Mouse (Mus musculus): Measurements from ENCODE around the gene Kifc3. TPM values are rescaled to one million over a fixed set of nuclear protein-coding genes. Genes with fewer than 3 reads are reported as not detected.

Kifc3 gene
- polyA plus RNA-seq, 1 experiment from 2014 or later: 5.7 TPM

DNA sequence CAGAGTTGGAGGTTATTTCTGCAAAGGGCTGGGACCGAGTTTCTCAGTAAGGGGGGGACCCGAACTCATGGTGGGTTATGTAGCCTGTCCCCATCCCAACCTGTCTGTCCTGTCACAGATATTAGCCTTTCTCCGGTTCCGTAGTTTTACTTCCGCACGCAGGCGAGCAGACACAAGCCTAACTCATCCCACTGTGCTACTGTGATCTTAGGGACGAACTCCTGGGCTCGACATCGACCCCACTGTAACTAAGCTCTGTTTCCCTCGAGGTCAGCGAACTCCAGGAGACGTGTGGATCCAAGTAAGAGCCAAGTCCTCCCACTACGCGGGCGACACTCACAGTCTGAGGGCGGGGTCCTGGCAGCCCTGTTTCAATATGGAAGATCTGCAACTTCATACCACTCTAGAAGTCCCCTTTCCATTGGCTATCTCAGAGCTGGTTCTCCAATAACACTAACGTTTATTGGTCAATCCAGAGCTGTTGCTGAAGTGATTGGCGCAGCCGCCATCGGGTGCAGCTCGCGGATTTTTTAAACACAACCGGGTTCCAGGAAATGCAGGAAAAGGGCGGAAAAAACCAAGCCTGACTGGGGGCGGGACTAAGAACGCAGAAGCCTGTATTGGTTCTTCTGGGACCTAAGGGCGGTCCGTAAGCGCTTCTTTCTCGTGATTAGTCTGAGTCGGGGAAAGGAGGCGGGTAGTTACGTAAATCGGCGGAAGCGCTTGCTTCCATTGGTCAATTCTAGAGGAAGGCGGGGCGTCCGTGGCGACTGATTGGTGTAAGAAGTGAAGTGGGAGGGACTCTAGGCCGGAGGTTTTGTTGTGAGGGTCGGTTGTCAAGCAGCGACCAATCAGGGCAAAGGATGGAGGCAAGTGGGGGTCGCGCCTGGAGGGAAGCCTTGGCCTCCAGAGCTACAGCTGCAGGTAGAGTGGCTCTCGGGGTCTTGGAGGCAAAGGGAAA is 122.0 kb downstream of the Kifc3 start, which contains the start of gene Katnb1:
Gene Katnb1 (plus strand): TSS at position 806 of the 961 bp plus-strand sequence.
- peak within 1 kb of the TSS; percentile 76 for H3K27ac ChIP-seq (ENCODE audit: low read depth, low read length)

GRCm38 (mm10) chr8:95079305-95079704 is 123.3 kb downstream of the Kifc3 start:
- Histone ChIP-seq H3K27ac (ENCODE audit: low read depth, low read length) (no peak overlapping the region), H3K9ac (ENCODE audit: low read depth, low read length) (no peak overlapping the region), H3K27me3 (ENCODE audit: control insufficient read depth, insufficient read depth, low read length) (no peaks in the 10 kb centered on the region), H3K4me2 (no peak overlapping the region), H3K36me3 (ENCODE audit: control insufficient read depth, insufficient read depth, low read length) (no peaks in the 10 kb centered on the region), H3K9me3 (replicated peaks; ENCODE audit: control insufficient read depth, low read length) (no peaks in the 10 kb centered on the region), H3K4me1 (ENCODE audit: control insufficient read depth, insufficient read depth, low read length) (peaks cover 9% of the 10 kb centered on the region), H3K4me3 (ENCODE audit: low read depth, low read length) (no peak overlapping the region)
- WGBS (ENCODE audit: insufficient replicate concordance): 88% methylated on average over 4 of the region's 4 CpGs
- no peak for ATAC-seq (replicated peaks; ENCODE audit: insufficient number of reproducible peaks, low FRiP score, low TSS enrichment)

More for the DNA sequence above, 122.0 kb downstream of the Kifc3 start, which contains the start of gene Katnb1:
- Histone ChIP-seq H3K4me1 (ENCODE audit: control insufficient read depth, insufficient read depth, low read length) (peaks cover 14% of the 10 kb centered on the region), H3K4me2 (peak within 1 kb of the TSS; percentile 96), H3K27me3 (ENCODE audit: control insufficient read depth, insufficient read depth, low read length) (no peaks in the 10 kb centered on the region), H3K9ac (ENCODE audit: low read depth, low read length) (peak within 1 kb of the TSS; percentile 91), H3K4me3 (ENCODE audit: low read depth, low read length) (peak within 1 kb of the TSS; percentile 84), H3K9me3 (replicated peaks; ENCODE audit: control insufficient read depth, low read length) (no peaks in the 10 kb centered on the region), H3K36me3 (ENCODE audit: control insufficient read depth, insufficient read depth, low read length) (no peaks in the 10 kb centered on the region)
- under 1% methylated on average over 47 of the region's 47 CpGs for WGBS (ENCODE audit: insufficient replicate concordance)
- peak; percentile 94 for ATAC-seq (replicated peaks; ENCODE audit: insufficient number of reproducible peaks, low FRiP score, low TSS enrichment)

- no peak overlapping the region for H3K4me2 ChIP-seq
- peaks cover 9% of the 10 kb centered on the region for H3K4me1 ChIP-seq (ENCODE audit: control insufficient read depth, insufficient read depth, low read length)
- WGBS (ENCODE audit: insufficient replicate concordance): 82% methylated on average over 3 of the region's 3 CpGs
- H3K27ac ChIP-seq (ENCODE audit: low read depth, low read length): no peak overlapping the region
- ATAC-seq (replicated peaks; ENCODE audit: insufficient number of reproducible peaks, low FRiP score, low TSS enrichment): no peak
- H3K9me3 ChIP-seq (replicated peaks; ENCODE audit: control insufficient read depth, low read length): no peaks in the 10 kb centered on the region
- H3K4me3 ChIP-seq (ENCODE audit: low read depth, low read length): no peak overlapping the region
- no peaks in the 10 kb centered on the region for H3K36me3 ChIP-seq (ENCODE audit: control insufficient read depth, insufficient read depth, low read length)
- H3K9ac ChIP-seq (ENCODE audit: low read depth, low read length): no peak overlapping the region
- H3K27me3 ChIP-seq (ENCODE audit: control insufficient read depth, insufficient read depth, low read length): peaks cover 4% of the 10 kb centered on the region; the same call in 1 of the 2 replicates
Measured at GRCm38 (mm10) chr8:95078055-95078454, 124.6 kb downstream of the Kifc3 start.

DNA sequence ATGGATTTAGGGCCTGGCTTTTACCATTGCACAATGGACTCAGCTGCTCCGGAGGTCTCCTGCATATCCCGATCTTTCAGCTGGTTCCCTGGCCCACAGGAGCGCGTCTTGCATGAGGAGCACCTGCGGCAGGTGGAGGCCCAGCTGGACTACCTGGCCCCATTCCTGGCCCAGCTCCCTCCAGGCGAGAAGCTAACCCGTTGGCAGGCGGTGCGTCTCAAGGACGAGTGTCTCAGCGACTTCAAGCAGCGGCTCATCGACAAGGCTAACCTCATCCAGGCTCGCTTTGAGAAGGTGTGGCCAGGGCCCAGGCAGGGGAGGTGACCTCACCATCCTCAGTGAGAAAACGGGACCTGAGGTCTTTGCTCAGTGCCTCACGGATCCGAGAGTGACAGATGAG is 126.5 kb downstream of the Kifc3 start:
- Histone ChIP-seq H3K4me2 (no peak overlapping the region), H3K9ac (ENCODE audit: low read depth, low read length) (no peak overlapping the region), H3K9me3 (replicated peaks; ENCODE audit: control insufficient read depth, low read length) (no peaks in the 10 kb centered on the region), H3K4me3 (ENCODE audit: low read depth, low read length) (no peak overlapping the region), H3K27ac (ENCODE audit: low read depth, low read length) (no peak overlapping the region), H3K36me3 (ENCODE audit: control insufficient read depth, insufficient read depth, low read length) (no peaks in the 10 kb centered on the region), H3K27me3 (ENCODE audit: control insufficient read depth, insufficient read depth, low read length) (peaks cover 4% of the 10 kb centered on the region; the same call in 1 of the 2 replicates), H3K4me1 (ENCODE audit: control insufficient read depth, insufficient read depth, low read length) (no peaks in the 10 kb centered on the region)
- WGBS (ENCODE audit: insufficient replicate concordance): 70% methylated on average over 17 of the region's 17 CpGs
- no peak for ATAC-seq (replicated peaks; ENCODE audit: insufficient number of reproducible peaks, low FRiP score, low TSS enrichment)

DNA sequence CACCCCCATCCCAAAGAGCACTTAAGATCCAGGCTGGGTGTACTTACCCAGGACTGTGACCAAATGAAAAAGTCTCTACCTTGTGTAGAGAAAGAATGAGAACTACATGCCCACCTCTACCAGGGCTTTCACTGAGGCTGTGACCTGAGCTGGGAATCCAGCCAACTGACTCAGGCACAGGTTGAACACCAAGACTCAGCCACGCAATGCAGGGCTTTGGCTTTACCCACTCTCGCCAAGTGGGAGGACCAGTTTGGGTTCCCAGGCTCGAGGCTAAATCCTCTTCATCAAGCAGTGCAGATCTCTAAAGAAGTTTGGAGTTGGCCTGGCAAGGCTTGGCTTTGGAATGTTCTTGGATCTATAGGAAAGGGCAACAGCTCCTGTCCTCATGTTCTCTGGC is 127.1 kb downstream of the Kifc3 start:
- no peak for ATAC-seq (replicated peaks; ENCODE audit: insufficient number of reproducible peaks, low FRiP score, low TSS enrichment)
- H3K36me3 ChIP-seq (ENCODE audit: control insufficient read depth, insufficient read depth, low read length): no peaks in the 10 kb centered on the region
- no peak overlapping the region for H3K4me3 ChIP-seq (ENCODE audit: low read depth, low read length)
- H3K9me3 ChIP-seq (replicated peaks; ENCODE audit: control insufficient read depth, low read length): no peaks in the 10 kb centered on the region
- no peaks in the 10 kb centered on the region for H3K4me1 ChIP-seq (ENCODE audit: control insufficient read depth, insufficient read depth, low read length)
- no peak overlapping the region for H3K9ac ChIP-seq (ENCODE audit: low read depth, low read length)
- no peak overlapping the region for H3K27ac ChIP-seq (ENCODE audit: low read depth, low read length)
- peaks cover 4% of the 10 kb centered on the region; the same call in 1 of the 2 replicates for H3K27me3 ChIP-seq (ENCODE audit: control insufficient read depth, insufficient read depth, low read length)
- 67% methylated on average over 3 of the region's 3 CpGs for WGBS (ENCODE audit: insufficient replicate concordance)
- H3K4me2 ChIP-seq: no peak overlapping the region

GRCm38 (mm10) chr8:95067582-95067981 is 135.0 kb downstream of the Kifc3 start:
- Histone ChIP-seq H3K4me1 (ENCODE audit: control insufficient read depth, insufficient read depth, low read length) (no peaks in the 10 kb centered on the region), H3K9me3 (replicated peaks; ENCODE audit: control insufficient read depth, low read length) (no peaks in the 10 kb centered on the region), H3K4me3 (ENCODE audit: low read depth, low read length) (no peak overlapping the region), H3K27me3 (ENCODE audit: control insufficient read depth, insufficient read depth, low read length) (no peaks in the 10 kb centered on the region), H3K9ac (ENCODE audit: low read depth, low read length) (no peak overlapping the region), H3K36me3 (ENCODE audit: control insufficient read depth, insufficient read depth, low read length) (no peaks in the 10 kb centered on the region), H3K27ac (ENCODE audit: low read depth, low read length) (no peak overlapping the region), H3K4me2 (no peak overlapping the region)
- no peak for ATAC-seq (replicated peaks; ENCODE audit: insufficient number of reproducible peaks, low FRiP score, low TSS enrichment)
- 41% methylated on average over 3 of the region's 3 CpGs for WGBS (ENCODE audit: insufficient replicate concordance)

DNA sequence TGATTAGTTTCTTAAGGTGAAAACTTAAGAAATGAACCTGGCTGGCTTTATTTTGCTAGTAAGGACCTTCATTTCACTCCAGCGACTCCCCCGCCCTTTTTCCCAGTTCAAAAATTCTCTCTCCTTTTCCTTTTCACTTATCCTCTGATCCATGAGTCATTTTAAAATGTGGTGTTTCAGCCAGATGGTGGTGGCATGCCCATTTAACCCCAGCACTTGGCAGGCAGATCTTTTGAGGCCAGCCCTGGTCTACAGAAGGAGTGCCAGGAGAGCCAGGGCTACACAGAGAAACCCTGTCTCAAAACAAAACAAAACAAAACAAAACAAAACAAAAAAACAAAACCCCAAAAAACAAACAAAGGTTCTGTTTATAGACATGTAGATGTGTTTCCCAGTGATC is 138.1 kb downstream of the Kifc3 start:
- H3K27me3 ChIP-seq (ENCODE audit: control insufficient read depth, insufficient read depth, low read length): no peaks in the 10 kb centered on the region
- no peak overlapping the region for H3K9ac ChIP-seq (ENCODE audit: low read depth, low read length)
- no peak overlapping the region for H3K4me2 ChIP-seq
- no peaks in the 10 kb centered on the region for H3K4me1 ChIP-seq (ENCODE audit: control insufficient read depth, insufficient read depth, low read length)
- no peaks in the 10 kb centered on the region for H3K9me3 ChIP-seq (replicated peaks; ENCODE audit: control insufficient read depth, low read length)
- no peak for ATAC-seq (replicated peaks; ENCODE audit: insufficient number of reproducible peaks, low FRiP score, low TSS enrichment)
- no peak overlapping the region for H3K4me3 ChIP-seq (ENCODE audit: low read depth, low read length)
- 77% methylated on average over 2 of the region's 2 CpGs for WGBS (ENCODE audit: insufficient replicate concordance)
- H3K27ac ChIP-seq (ENCODE audit: low read depth, low read length): no peak overlapping the region
- H3K36me3 ChIP-seq (ENCODE audit: control insufficient read depth, insufficient read depth, low read length): no peaks in the 10 kb centered on the region

DNA sequence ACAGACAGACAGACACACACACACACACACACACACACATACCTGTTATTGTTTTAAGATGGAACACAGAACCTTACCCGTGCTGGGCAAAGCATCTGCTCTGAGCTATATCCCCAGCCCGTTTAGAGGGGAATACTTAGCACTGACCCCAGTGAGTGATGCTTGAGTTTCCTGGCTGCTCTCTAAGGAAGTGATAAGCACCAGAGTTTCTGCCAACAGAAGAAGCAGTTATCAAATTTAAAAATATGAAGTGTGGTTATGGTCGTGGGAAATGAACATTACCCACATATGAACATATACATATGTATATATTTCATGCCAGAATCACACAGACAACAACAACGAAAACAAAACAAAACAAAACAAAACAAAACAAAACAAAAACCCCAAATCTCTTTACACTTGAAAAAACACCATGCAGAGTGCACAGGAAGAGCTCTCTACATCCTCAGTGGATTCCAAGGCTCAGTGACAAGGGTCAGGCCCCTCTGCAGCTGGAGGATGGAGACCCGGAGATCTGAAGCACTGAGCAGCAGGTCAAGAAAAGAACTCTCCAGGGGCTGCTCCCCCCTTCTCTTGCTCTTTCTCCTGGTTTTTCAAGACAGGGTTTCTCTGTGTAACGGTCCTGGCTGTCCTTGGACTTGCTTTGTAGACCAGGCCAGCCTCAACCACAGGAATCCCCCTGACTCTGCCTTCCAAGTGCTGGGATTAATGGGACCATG is 142.6 kb downstream of the Kifc3 start:
- no peak overlapping the region for H3K4me2 ChIP-seq
- H3K27ac ChIP-seq (ENCODE audit: low read depth, low read length): no peak overlapping the region
- ATAC-seq (replicated peaks; ENCODE audit: insufficient number of reproducible peaks, low FRiP score, low TSS enrichment): no peak
- no peak overlapping the region for H3K9ac ChIP-seq (ENCODE audit: low read depth, low read length)
- H3K4me3 ChIP-seq (ENCODE audit: low read depth, low read length): no peak overlapping the region
- 54% methylated on average over 6 of the region's 6 CpGs for WGBS (ENCODE audit: insufficient replicate concordance)
- H3K9me3 ChIP-seq (replicated peaks; ENCODE audit: control insufficient read depth, low read length): no peaks in the 10 kb centered on the region
- no peaks in the 10 kb centered on the region for H3K27me3 ChIP-seq (ENCODE audit: control insufficient read depth, insufficient read depth, low read length)
- H3K36me3 ChIP-seq (ENCODE audit: control insufficient read depth, insufficient read depth, low read length): no peaks in the 10 kb centered on the region
- no peaks in the 10 kb centered on the region for H3K4me1 ChIP-seq (ENCODE audit: control insufficient read depth, insufficient read depth, low read length)

All from heart, embryonic 11.5 days (tissue).